Mouse (Mus musculus): Measurements from ENCODE around the gene Phf2. TPM values are rescaled to one million over a fixed set of nuclear protein-coding genes. Genes with fewer than 3 reads are reported as not detected.
A peak's percentile ranks its signal among the peaks of the same experiment; 100 is the strongest.

The Phf2 gene
- polyA plus RNA-seq (2015; fragmentation: Nextera tagmentation; extraction: Ambion mirVana): 11.9 and 13.0 TPM in 2 replicates

DNA sequence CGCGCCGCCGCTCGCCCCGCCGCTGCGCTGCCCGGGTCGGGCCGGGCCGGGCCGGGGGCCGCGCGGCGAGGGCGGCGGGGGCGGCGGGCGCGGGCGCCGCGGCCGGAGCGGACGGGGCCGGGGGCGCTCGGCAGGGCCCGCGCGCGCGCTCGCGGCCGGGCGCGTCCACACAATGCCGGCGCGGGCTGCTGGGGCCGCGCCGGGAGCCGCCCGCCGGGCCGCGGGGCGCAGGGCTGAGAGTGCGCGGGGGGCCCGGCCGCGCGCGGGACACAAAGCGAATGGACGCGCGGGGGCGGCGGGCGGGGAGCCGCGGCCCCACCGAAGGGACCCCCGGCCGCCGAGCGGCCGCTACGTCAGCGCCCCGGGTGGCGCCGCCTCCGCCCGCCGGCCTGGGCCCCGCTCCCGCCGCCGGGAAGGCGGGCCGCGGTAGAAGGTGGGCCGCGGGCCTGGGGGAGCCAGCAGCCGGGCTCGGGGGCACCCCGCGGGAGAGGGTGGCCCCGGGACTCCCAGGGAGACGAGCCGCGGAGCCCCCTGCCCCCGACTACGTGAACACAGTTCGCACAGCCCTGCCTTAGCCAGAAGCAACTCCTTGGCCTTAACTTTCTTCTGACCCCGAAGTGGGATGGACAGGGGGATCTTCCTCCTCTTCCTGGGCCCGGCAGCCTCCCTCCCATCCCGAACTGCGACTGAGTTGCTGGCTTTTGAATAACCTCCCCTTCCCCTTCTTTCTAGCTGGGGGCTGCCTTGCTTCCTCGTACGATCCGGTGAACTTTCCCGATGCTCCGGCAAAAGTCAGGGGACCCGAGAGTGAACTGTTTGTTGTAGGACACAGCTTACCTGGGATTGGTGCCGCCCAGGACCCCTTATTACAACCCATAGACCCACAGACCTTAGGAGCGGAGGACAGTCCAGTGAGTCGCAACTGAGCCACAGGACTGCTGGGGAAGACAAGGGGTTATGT, at the start of gene Phf2:
Gene Phf2 (minus strand): TSS at position 349 of the 961 bp plus-strand sequence.
- peak; percentile 37 for DNase-seq (ENCODE audit: low spot score)

DNA sequence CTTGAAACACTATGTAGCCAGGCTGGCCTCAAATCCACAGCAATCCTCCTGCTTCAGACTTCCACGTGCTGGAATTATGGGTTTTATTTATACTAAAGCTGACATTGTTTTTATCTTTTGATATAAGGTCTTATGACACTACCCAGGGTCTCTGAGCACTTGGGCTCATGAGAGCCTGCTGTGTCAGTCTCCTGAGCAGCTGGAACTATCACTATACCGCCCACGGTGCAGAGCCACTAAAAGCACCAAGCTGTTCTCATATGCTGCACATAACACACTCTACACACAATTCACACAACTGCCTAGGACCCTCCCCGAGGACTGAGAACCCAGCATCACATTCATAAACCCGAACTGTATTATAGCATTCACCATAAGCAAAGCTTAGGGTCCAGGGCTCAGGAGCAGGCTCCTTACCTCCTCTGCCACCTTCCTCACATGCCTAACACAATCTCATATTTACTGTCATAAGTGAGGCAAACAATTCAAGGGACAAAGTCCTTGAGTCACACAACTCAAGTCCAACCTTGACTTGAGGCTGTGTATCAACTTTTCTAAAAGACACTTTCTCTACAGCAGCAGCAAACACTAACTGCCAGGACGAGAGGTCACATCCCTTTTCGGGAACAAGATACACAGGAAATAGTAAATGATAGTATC, 49.0 kb upstream of the Phf2 start:
- DNase-seq (ENCODE audit: low spot score): no peak

DNA sequence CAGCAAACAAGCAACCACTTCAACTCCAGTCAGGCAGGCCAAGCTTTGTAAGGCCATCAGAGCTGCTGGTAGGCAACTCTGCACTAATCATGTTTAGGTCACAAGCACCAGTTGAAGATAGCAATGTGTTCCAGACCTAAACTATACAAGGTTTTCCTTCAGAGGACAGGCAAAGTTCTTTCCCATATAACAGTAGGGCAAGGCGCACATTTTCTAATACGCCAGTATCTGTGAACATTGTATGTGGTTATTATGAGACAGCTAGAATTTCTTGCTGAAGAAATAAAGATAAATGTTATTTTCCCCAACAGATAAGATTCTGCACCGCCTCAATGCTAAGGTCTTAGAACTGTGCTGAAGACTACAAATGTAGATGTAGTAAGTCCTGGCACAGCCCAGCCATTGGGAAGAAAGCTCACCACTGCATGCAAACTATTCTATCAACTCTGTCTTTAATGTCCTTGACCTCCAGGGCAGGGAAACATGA, 46.2 kb upstream of the Phf2 start:
- DNase-seq (ENCODE audit: low spot score): no peak

DNA sequence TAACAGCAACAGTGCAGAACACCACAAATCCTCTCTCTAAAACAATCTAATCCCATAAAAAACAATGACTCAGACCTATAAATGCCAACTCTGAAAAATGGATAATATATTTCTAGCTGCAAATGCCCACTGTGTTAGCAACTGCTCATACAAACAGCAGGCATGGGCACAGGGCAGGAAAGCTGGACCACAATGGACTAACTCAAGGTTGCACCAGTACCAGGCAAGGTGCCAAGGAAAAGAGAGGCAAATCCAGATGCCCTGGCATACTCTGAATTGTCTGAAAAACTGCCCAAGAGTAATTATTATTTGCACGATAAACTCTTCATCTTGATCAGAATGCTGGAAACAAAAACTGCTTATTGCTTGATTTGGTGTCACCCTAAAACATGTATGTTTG, 42.8 kb upstream of the Phf2 start:
- DNase-seq (ENCODE audit: low spot score): no peak

DNA sequence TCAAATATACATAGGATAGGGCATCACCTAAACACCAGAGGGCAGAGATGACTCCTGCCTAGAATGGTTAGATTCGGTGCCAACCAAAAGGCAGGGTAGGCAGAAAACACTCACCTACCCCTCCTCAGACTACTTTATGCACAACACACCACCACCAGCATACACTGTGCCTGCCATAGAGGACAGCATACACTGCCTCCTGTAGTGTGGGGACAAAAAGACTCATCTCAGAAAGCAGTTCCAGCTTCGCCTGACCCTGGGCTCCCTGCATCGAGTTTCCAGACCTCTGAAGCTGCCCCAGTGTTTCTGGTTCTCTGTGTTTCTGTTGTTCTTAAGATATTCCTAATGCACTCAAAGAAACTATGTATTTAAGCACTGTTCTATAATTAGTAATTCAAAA, 42.2 kb upstream of the Phf2 start:
- DNase-seq (ENCODE audit: low spot score): no peak

DNA sequence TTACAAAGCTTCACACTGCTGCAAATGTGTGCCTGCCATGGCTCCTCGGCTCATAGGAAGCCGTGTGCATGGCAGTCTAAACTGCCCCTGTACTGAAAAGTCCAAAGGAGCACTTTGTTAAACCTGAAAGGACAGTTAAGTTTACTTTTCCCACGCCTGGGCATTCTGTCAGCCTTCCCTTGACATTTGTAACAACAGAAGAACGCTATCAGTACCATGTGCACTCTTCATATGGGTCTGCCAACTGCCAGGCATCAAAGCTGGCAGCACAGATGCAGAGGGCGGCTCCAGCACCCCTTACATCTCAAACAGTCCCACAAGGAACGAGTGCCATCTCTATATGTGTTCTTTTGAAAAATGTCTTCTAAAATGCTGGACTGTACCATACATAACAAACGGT, 40.5 kb upstream of the Phf2 start:
- DNase-seq (ENCODE audit: low spot score): no peak

DNA sequence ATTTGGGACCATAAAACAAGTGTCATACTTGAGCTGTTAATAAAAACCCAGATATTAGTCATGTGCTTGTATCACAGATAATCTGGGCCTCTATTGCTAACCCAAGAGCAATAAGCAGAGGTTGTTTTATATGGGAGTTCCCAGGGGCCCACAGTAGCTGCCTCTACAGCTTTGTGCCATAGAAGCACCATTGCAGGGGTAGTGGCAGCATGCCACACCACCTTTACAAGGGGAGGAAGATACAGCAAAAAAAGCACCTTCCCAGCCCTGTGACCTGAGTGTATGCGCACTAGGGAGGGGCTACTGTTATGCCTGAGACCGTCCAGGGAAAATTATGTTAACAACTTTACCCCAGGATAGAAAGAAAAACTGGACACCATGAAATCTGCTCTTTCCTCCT, 34.5 kb upstream of the Phf2 start:
- DNase-seq (ENCODE audit: low spot score): no peak

DNA sequence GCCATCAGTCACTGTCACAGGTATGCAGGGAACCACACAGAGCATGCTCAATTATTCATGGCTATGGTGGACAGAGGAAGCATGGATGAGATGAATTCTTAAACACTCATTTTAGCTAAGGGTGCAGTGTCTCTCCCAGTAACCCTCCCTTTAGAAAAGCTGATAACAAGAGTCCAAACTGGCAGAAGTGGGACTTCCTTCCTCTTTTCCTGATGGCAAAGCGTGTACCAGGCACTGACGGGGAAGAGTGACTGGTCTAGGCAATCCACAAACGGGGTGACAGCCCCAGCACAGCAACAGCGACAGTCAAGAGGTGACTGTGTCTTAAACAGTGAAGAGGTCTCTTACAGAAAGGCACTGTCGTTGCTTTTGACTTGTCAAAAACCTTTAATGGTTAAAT, 24.5 kb upstream of the Phf2 start:
- DNase-seq (ENCODE audit: low spot score): no peak

DNA sequence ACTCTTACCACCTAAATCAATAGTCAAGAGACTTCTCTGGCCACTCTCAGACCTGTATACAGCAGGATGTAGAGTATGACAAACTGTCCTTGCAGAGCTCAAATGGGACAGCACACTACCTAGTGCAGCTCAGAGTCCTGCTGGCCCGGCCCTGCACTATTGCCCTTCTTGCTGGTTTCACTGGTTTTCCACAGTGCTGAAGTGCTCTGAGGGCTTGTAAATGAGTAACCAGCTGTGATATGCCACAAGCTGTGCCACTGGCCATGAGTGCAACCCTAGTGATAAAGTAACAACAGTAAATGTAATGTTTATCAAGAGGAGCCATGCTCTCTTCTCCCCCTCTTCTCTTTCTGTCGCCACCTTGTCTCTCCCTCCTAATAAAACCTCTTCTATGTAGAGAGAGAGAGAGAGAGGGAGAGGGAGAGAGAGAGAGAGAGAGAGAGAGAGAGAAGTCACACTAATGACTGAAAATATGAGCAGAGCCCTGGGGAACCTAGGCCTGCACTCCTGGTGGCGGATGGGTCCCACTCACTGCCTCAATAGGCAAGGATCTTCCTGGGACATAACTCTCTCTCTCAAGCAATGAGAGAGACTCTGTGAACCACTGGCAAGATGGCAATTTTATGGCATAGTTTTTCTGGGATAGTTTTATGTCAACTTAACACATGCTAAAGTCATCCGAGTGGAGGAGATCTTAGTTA, 19.5 kb upstream of the Phf2 start:
- no peak for DNase-seq (ENCODE audit: low spot score)

DNA sequence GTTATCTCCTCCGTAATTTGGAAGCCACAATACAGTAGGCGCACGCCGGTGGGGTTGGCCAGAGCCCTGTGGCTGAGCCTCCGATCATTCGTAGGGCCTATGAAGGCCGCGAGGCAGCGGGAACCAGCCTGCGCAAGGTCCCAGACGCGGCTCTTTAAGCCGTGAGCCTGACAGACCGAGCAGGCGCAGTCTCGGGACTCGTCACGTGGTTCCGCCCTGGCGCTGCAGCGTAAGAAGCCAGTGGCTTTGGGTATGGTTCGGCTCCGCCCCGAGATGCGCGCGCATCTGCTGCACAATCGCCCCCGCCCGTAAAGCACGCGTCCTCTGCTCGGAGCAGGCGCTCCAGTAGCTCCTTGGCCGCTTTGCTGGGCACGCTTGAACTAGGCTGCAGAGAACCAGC, 7.6 kb upstream of the Phf2 start:
- DNase-seq (ENCODE audit: low spot score): peak; percentile 99

DNA sequence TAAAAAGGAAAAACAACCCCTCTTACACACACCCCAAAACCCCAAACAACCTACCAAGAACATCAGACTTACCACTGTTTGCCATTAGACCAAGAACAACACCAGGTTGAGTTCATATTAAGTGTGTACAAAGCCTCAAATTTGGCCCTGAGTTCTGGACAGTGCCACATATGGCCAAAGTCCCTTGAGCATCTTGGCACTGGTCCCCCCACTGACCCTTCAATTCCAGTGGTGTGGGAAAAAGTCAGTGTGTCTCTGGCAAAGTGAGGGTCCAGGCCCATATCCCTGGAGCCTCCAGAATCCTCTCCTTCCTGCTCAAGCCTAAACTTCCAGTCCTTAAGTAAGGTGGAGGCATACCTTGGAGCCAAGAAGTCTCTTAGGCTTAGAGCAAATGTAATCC, 6.9 kb upstream of the Phf2 start:
- DNase-seq (ENCODE audit: low spot score): no peak

DNA sequence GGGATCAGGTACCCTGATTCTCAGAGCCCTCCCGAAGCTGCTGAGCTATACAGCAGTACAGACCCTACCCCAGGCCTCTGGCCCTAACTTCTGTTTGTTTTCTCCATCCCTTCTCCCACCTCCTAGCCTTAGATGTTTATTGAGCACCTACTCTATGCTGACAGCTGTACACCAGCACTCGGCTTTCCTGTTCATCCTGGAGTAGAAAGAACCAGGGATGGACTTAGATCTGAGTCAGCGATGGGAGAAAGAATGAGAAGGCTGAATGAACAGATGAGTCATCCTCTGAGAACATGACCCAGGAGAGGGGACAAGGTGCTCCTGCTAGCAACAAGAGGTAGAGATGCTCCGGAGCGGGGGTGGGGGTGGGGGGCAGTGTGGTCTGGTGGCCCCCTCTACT, 1.8 kb upstream of the Phf2 start:
- no peak for DNase-seq (ENCODE audit: low spot score)

DNA sequence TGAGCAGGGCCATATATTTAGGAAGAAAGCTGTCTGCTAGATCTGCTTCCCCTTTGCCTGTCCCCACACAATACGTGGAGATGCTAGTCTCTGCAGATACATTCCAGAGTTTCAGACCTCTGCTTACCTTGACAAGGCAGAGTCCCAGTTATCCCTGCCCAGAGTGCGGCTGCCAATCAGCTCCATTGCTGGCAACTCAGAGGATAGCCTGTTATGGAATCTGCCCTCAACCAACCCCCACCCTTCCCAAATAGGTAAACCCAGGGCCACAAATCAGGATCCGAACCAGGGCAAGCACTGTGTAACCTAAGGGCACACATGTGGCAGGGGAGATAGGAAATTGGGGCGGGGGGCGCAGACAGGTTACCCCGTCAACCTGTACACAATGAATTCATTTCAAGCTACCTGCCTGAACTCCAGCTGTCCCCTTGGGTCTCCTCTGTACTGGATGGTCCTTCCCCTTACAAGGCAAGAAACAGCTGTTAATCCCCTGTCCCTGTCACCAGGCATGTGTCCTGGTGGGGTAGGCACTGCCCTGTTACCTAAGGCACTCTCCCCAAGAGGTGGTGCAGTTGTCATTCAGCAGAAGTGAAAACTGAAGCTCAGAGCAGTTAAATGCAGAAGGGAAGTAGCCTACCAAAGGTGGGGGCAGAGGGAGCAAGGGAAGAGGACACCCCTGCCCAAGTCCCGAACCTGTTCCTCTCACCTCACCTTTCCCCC, 1.1 kb upstream of the Phf2 start:
- DNase-seq (ENCODE audit: low spot score): peak; percentile 31

DNA sequence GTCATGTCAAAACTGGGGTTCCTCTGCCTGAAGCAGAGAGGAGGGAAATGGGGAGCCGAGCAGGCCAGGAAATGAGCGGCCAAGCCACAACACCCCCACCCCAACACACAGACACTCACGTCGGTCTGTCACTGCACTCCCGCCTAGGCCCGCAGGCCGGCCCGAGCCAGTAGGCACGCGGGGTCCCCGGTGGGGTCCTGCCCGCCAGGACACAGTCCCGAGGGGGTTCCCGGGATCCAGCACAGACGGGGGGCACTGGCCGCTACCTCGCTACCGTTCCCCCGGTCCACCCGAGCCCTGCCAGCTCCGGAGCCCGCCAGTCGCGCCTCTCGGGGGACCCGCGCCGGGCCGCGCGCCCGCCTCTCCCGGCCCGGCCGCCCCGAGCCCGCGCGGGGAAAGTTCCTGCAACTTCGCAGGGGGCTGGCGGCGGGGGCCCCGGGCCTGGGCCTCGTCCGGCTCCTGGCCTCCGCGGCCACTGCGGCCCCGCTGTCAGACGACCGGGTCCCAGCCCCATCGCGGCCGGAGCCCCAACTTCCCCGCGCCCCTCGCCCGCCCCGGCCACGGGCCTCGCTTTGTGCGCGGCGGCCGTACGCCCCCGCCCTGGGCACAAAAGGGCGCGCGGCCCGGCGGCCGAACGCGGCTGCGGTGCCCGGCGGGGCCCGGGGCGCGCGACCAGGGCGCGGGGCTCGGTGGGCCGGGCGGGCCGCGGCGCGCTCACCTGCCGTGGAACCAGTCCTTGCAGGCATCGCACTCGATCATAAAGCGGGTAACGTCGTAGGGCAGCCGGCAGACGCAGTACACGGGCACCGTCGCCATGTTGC, 759 bp downstream of the Phf2 start:
- peak; percentile 66 for DNase-seq (ENCODE audit: low spot score)

DNA sequence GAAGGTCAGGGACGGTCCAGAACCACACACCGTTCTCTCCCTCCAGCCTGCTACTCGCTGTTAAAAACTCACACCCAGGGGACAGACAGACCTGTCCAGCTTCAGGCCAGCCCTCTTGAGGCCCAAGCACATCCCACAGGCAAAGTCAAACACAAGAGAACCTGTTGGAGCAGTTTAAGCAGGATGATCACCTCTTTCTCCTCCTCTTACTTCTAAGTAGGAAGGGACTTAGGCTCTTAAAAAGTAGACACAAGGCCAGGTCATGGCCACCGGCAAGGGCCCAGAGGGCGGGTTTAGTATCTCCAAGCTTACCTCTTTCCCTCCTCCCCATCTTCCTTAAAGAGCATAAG, 1.3 kb downstream of the Phf2 start:
- DNase-seq (ENCODE audit: low spot score): no peak

DNA sequence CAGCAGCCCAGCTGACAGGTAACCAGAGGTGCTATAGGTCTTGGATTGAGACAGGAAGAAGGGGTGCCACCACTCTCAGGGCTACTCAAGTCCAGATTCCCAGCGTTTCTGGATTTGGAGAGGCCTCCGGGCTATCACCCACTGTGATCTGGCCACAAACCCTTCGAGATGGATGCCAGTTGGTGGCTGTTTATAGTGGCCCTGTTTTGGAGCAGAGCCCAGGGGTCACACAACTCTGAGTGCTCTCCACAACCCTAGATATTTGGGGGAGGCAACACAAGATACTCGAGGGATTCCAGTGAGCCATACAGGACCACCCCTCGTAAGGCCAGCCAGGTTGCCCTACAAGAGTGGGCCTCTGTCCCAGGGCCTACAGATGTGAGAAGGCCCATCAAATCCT, 1.8 kb downstream of the Phf2 start:
- no peak for DNase-seq (ENCODE audit: low spot score)

DNA sequence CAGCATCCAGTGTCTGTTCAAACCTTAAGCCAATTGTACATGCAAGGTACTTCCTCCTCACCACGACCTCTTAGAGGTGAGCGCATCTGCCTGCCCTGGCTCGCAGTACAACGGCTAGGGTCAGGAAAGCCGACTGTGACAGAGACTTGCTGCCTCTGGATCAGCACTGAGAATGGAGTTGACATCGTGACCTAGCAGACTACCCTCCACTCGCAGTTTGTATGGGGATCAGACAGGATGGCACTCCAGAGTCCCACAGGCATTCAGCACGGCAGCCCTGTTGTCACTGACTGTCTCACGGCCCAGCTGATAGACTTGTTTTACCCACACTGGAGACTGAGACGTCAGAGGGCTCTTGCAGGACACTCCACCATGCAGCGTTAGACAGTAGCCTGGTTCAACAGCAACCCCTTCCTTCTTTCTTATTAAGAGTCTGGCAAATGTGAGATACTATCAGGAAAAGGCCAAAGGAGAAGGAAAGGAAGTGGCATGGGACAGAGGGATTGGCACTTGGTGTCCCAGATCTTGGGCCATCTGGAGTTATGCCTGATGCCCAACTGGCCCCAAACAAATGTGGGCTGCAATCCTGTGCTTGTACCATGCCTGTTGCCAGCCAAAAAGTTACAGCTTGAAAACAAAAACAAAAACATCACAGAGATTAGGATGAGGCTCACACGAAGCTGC, 6.1 kb downstream of the Phf2 start:
- DNase-seq (ENCODE audit: low spot score): peak; percentile 47

DNA sequence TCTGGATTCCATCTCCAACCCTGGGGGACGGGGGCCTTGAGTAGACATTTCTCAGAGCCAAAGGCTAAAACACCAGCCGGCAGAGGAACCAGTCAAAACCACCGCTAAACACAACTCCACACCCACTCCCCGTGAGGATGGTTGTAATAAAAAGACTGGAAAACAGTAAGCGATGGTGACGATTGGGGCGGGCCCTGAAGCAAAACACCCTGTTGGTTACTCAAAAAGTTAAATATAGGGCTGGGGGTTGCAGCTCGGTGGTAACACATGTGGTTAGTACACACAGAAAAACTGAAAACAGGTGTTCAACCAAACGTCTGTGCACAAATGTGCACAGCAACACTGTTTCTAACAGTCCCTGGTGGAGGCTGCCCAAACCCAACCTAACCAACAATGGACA, 7.4 kb downstream of the Phf2 start:
- peak; percentile 93 for DNase-seq (ENCODE audit: low spot score)

DNA sequence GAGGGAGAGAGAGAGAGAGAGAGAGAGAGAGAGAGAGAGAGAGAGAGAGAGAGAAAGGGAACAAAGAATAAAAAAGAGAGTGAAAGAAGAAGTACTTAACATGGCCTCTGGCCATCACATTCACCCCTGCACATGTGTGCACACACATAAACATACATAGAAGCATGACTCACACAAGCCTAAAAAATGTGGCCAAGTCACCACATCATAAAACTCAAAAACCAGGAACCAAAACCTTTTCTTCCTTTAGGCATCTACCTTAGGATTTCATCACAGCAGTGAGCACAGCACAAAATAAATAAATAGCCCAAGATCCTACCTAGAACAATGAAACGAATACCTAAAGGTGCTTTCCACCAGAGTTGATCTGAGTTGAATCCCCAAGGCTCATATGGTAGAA, 9.0 kb downstream of the Phf2 start:
- no peak for DNase-seq (ENCODE audit: low spot score)

DNA sequence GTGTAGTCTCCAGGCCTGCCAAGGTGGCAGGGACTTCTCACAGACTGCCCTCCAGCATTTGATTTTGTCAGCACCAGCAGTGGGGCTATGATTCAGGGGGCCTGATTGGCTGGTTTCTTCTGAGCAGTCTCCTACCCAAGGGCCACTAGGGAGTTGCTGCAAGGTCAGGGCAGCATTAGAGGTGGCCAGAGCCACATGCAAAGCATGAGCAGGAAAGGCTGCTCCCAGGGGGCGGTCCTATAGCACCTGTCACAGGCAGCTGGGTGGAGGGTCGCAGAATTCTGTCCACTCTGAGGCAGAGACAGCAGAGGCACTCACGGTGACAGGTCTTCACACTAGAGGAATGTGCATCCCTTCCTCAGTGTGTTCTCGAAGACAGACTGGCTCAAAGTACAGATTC, 12.1 kb downstream of the Phf2 start:
- no peak for DNase-seq (ENCODE audit: low spot score)
